Mouse (Mus musculus): ENCODE measurements around the gene Ms4a15. TPM values are rescaled to one million over a fixed set of nuclear protein-coding genes. Genes with fewer than 3 reads are reported as not detected.

The Ms4a15 gene
- polyA plus RNA-seq, 1 experiment = not detected

DNA sequence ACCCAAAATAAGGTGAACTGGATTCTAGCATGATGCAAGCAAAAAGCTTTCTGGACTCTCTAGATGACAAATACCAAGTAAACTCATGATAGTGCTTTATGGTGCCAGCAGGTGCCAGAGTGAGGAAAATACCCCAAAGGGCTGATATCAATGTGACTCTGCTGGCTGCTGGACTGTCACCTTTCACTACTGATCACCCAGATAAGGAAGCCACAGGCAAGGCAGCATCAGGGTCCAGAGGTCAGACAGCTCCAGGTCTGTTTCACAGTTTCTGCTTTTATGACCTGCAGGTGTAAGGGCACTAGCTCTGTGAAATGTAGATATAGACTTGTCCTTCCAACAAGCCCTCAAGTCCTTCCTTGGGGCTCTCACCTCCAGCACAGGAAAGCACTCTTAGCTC, 22.4 kb upstream of the Ms4a15 start:
- no peak overlapping the region for H3K9ac ChIP-seq (ENCODE audit: low read depth, poor library complexity, severe bottlenecking)
- H3K9me3 ChIP-seq (replicated peaks; ENCODE audit: control insufficient read depth, insufficient read depth, low read length, poor library complexity, severe bottlenecking) = no peaks in the 10 kb centered on the region
- H3K27ac ChIP-seq (ENCODE audit: insufficient read depth, low read length) = no peak overlapping the region
- H3K4me1 ChIP-seq (ENCODE audit: control insufficient read depth, insufficient read depth, low read length) = no peaks in the 10 kb centered on the region
- TF ChIP-seq CTCF (IDR thresholded peaks at IDR 0.05; ENCODE audit: low read depth, low read length) (no peak), POLR2A (IDR thresholded peaks at IDR 0.05; ENCODE audit: insufficient read depth, low read length) (no peak), EP300 (IDR thresholded peaks at IDR 0.05; ENCODE audit: insufficient read depth, low read depth, low read length) (no peak)
- H3K27me3 ChIP-seq (ENCODE audit: control insufficient read depth, insufficient read depth, low read length, poor library complexity, severe bottlenecking) = no peaks in the 10 kb centered on the region
- no peaks in the 10 kb centered on the region for H3K36me3 ChIP-seq (ENCODE audit: control insufficient read depth, insufficient read depth, low read length, poor library complexity, severe bottlenecking)
- no peak overlapping the region for H3K4me3 ChIP-seq (ENCODE audit: low read depth, low read length)

DNA sequence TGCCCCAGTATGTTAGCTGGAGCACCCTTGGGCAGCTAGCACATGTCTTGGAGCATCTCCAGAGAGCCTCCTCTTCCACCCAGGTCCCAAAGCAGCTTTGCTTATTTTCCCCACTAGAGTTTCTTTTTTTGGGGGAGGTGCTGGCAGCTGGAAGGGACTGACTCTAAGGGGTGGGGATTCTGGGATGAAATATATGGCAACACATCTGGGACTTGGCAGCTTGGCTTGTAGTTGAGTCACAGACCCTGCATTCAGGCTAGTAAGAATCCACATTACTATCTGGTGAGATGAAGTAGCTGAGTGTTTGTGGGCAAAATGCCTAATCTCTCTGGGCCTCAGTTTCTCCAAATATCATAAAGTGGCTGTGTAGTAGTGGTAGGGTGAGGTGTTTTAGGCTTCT, 1.1 kb downstream of the Ms4a15 start:
- no peak overlapping the region for H3K4me3 ChIP-seq (ENCODE audit: low read depth, low read length)
- no peaks in the 10 kb centered on the region for H3K36me3 ChIP-seq (ENCODE audit: control insufficient read depth, insufficient read depth, low read length, poor library complexity, severe bottlenecking)
- no peak overlapping the region for H3K9ac ChIP-seq (ENCODE audit: low read depth, poor library complexity, severe bottlenecking)
- no peaks in the 10 kb centered on the region for H3K4me1 ChIP-seq (ENCODE audit: control insufficient read depth, insufficient read depth, low read length)
- no peaks in the 10 kb centered on the region for H3K9me3 ChIP-seq (replicated peaks; ENCODE audit: control insufficient read depth, insufficient read depth, low read length, poor library complexity, severe bottlenecking)
- H3K27ac ChIP-seq (ENCODE audit: insufficient read depth, low read length) = no peak overlapping the region
- TF ChIP-seq POLR2A (IDR thresholded peaks at IDR 0.05; ENCODE audit: insufficient read depth, low read length) (no peak), EP300 (IDR thresholded peaks at IDR 0.05; ENCODE audit: insufficient read depth, low read depth, low read length) (no peak), CTCF (IDR thresholded peaks at IDR 0.05; ENCODE audit: low read depth, low read length) (no peak)
- no peaks in the 10 kb centered on the region for H3K27me3 ChIP-seq (ENCODE audit: control insufficient read depth, insufficient read depth, low read length, poor library complexity, severe bottlenecking)

DNA sequence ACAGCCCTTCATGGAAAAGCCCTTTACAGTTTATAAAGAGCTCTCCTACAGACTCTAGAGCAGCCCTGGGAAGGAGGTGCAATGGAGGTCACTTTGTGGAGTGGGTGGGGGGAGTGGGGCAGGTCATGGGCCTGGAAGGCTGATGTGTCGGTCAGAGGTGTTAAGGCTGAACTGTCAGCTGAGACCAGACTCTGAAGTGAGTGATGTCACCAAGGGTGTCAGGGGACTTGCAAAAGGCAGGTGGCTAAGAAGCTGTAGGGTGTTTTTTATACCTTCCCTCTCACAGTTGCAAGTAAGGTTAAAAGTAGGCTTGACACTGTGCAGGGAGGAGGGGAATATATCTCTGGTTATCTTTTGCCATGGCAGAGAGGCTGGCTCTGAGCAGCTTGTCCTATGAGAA, 2.3 kb downstream of the Ms4a15 start:
- Histone ChIP-seq H3K9ac (ENCODE audit: low read depth, poor library complexity, severe bottlenecking) (no peak overlapping the region), H3K27ac (ENCODE audit: insufficient read depth, low read length) (no peak overlapping the region), H3K36me3 (ENCODE audit: control insufficient read depth, insufficient read depth, low read length, poor library complexity, severe bottlenecking) (no peaks in the 10 kb centered on the region), H3K4me3 (ENCODE audit: low read depth, low read length) (no peak overlapping the region), H3K4me1 (ENCODE audit: control insufficient read depth, insufficient read depth, low read length) (no peaks in the 10 kb centered on the region), H3K9me3 (replicated peaks; ENCODE audit: control insufficient read depth, insufficient read depth, low read length, poor library complexity, severe bottlenecking) (no peaks in the 10 kb centered on the region), H3K27me3 (ENCODE audit: control insufficient read depth, insufficient read depth, low read length, poor library complexity, severe bottlenecking) (no peaks in the 10 kb centered on the region)
- TF ChIP-seq POLR2A (IDR thresholded peaks at IDR 0.05; ENCODE audit: insufficient read depth, low read length) (no peak), EP300 (IDR thresholded peaks at IDR 0.05; ENCODE audit: insufficient read depth, low read depth, low read length) (no peak), CTCF (IDR thresholded peaks at IDR 0.05; ENCODE audit: low read depth, low read length) (no peak)

DNA sequence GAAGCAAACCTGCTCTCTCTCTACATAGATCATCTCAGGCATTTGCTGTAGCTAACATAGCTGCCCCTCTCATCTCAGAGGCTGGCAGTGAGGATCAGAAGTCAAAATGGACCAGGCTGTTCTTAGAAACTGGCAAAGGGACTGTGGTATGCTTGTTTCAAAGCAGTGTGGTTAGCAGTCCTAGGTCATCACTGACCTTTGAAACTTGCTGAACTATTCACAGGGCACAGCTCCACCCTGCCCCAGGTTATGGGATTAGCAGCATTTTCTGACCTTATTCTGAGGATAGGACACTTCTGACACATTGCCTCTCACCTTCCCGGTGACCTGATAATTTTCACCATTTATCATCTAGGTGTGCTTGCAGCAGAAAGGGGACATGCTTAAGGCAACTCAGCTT, 4.5 kb downstream of the Ms4a15 start:
- H3K27me3 ChIP-seq (ENCODE audit: control insufficient read depth, insufficient read depth, low read length, poor library complexity, severe bottlenecking) = no peaks in the 10 kb centered on the region
- TF ChIP-seq POLR2A (IDR thresholded peaks at IDR 0.05; ENCODE audit: insufficient read depth, low read length) (no peak), CTCF (IDR thresholded peaks at IDR 0.05; ENCODE audit: low read depth, low read length) (no peak), EP300 (IDR thresholded peaks at IDR 0.05; ENCODE audit: insufficient read depth, low read depth, low read length) (no peak)
- no peak overlapping the region for H3K27ac ChIP-seq (ENCODE audit: insufficient read depth, low read length)
- no peak overlapping the region for H3K9ac ChIP-seq (ENCODE audit: low read depth, poor library complexity, severe bottlenecking)
- H3K36me3 ChIP-seq (ENCODE audit: control insufficient read depth, insufficient read depth, low read length, poor library complexity, severe bottlenecking) = no peaks in the 10 kb centered on the region
- no peak overlapping the region for H3K4me3 ChIP-seq (ENCODE audit: low read depth, low read length)
- H3K4me1 ChIP-seq (ENCODE audit: control insufficient read depth, insufficient read depth, low read length) = no peaks in the 10 kb centered on the region
- no peaks in the 10 kb centered on the region for H3K9me3 ChIP-seq (replicated peaks; ENCODE audit: control insufficient read depth, insufficient read depth, low read length, poor library complexity, severe bottlenecking)

DNA sequence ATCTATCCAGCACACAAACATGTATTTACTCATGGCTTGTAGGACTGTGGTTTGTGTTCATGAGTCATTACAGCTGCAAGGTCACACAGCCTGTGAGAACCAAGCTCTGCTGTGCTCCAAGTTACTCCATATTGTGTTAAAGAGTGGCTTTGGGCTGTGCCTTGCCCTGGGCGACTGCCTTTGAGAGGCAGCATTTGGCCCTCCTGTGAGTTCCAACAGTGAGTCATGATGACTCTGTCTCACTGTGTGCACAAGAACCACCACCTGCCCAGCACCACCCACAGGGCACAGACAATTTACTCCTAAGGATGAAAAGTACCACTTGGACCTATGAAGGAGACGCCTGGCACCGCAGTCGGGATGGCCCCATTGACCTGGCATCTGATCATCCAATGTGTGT, 7.2 kb downstream of the Ms4a15 start:
- H3K9me3 ChIP-seq (replicated peaks; ENCODE audit: control insufficient read depth, insufficient read depth, low read length, poor library complexity, severe bottlenecking) = no peaks in the 10 kb centered on the region
- no peak overlapping the region for H3K9ac ChIP-seq (ENCODE audit: low read depth, poor library complexity, severe bottlenecking)
- no peaks in the 10 kb centered on the region for H3K36me3 ChIP-seq (ENCODE audit: control insufficient read depth, insufficient read depth, low read length, poor library complexity, severe bottlenecking)
- H3K27me3 ChIP-seq (ENCODE audit: control insufficient read depth, insufficient read depth, low read length, poor library complexity, severe bottlenecking) = no peaks in the 10 kb centered on the region
- no peak for TF ChIP-seq CTCF (IDR thresholded peaks at IDR 0.05; ENCODE audit: low read depth, low read length)
- no peak for TF ChIP-seq POLR2A (IDR thresholded peaks at IDR 0.05; ENCODE audit: insufficient read depth, low read length)
- no peak for TF ChIP-seq EP300 (IDR thresholded peaks at IDR 0.05; ENCODE audit: insufficient read depth, low read depth, low read length)
- no peaks in the 10 kb centered on the region for H3K4me1 ChIP-seq (ENCODE audit: control insufficient read depth, insufficient read depth, low read length)
- no peak overlapping the region for H3K27ac ChIP-seq (ENCODE audit: insufficient read depth, low read length)
- no peak overlapping the region for H3K4me3 ChIP-seq (ENCODE audit: low read depth, low read length)

DNA sequence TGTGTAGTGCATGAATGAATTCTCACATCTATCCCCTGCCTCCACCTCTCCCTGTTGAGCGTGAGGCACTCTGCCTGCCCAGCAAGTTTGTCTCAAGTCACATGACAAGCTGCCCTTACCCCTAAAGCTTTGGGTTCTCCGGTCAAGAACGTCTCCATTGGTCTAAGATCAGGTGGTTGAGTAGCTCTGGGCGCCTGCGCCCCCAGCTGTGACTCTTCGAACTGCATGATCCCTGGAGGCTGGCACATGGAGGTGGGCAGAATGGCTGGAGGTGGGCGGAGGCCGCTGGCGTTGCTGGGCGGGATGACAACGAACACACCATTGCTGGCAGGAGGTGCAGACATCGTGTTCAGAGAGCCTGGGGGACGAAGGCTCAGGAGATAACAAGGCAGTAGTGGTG, 8.5 kb downstream of the Ms4a15 start:
- Histone ChIP-seq H3K9ac (ENCODE audit: low read depth, poor library complexity, severe bottlenecking) (no peak overlapping the region), H3K36me3 (ENCODE audit: control insufficient read depth, insufficient read depth, low read length, poor library complexity, severe bottlenecking) (no peaks in the 10 kb centered on the region), H3K27me3 (ENCODE audit: control insufficient read depth, insufficient read depth, low read length, poor library complexity, severe bottlenecking) (no peaks in the 10 kb centered on the region), H3K27ac (ENCODE audit: insufficient read depth, low read length) (no peak overlapping the region), H3K4me3 (ENCODE audit: low read depth, low read length) (no peak overlapping the region), H3K4me1 (ENCODE audit: control insufficient read depth, insufficient read depth, low read length) (no peaks in the 10 kb centered on the region), H3K9me3 (replicated peaks; ENCODE audit: control insufficient read depth, insufficient read depth, low read length, poor library complexity, severe bottlenecking) (no peaks in the 10 kb centered on the region)
- TF ChIP-seq POLR2A (IDR thresholded peaks at IDR 0.05; ENCODE audit: insufficient read depth, low read length) (no peak), CTCF (IDR thresholded peaks at IDR 0.05; ENCODE audit: low read depth, low read length) (peak; percentile 13)

Data from ES-Bruce4 (cell line).